Mouse (Mus musculus): ENCODE measurements around the gene Gm20219.

- TF ChIP-seq POLR2A (IDR thresholded peaks at IDR 0.05; ENCODE audit: insufficient read length, low read depth) (no peak), MYOD1 (IDR thresholded peaks at IDR 0.05; ENCODE audit: control insufficient read depth in 1 of 3, insufficient read length in 2 of 3, low read depth in 2 of 3) (no peak), USF1 (IDR thresholded peaks at IDR 0.05; ENCODE audit: low read depth) (no peak), E2F4 (IDR thresholded peaks at IDR 0.05; ENCODE audit: insufficient read depth) (no peak), POLR2AphosphoS2 (IDR thresholded peaks at IDR 0.05; ENCODE audit: insufficient read length, low read depth) (no peak)
Observed at GRCm38 (mm10) chr17:56540562-56540975, 13.6 kb downstream of the Gm20219 start.
